Mouse (Mus musculus) heart, embryonic 10.5 days (tissue): Measurements from ENCODE around the gene Uvrag. TPM values are rescaled to one million over a fixed set of nuclear protein-coding genes. Genes with fewer than 3 reads are reported as not detected.
A peak's percentile ranks its signal among the peaks of the same experiment; 100 is the strongest.

Experiments used
- DNase-seq: peaks from one replicate; pipeline ENCODE4 v3.0.0-alpha.2; 2017; ENCODE audit warnings: low spot score
- H3K27ac ChIP-seq: fragments of 300-500 bp; sonication (generic); 2 replicates; pipeline ENCODE4 v1.5.1; 2016; ENCODE audit warnings: mild to moderate bottlenecking
- H3K27me3 ChIP-seq: fragments of 300-500 bp; sonication (generic); 2 replicates; pipeline ENCODE4 v1.6.1; 2016; ENCODE audit warnings: mild to moderate bottlenecking; ENCODE audit not compliant: poor library complexity, insufficient read depth, severe bottlenecking
- H3K36me3 ChIP-seq: fragments of 300-500 bp; sonication (generic); 2 replicates; pipeline ENCODE4 v1.6.1; 2016; ENCODE audit warnings: mild to moderate bottlenecking, moderate library complexity
- H3K4me1 ChIP-seq: fragments of 300-500 bp; sonication (generic); 2 replicates; pipeline ENCODE4 v1.6.1; 2016; ENCODE audit warnings: mild to moderate bottlenecking
- H3K4me3 ChIP-seq: fragments of 300-500 bp; sonication (generic); 2 replicates; pipeline ENCODE4 v1.5.1; 2016; ENCODE audit warnings: mild to moderate bottlenecking, moderate library complexity
- H3K9me3 ChIP-seq: fragments of 300-500 bp; sonication (generic); 2 replicates; pipeline ENCODE4 v1.6.1; 2016; ENCODE audit warnings: mild to moderate bottlenecking, moderate library complexity
- WGBS: fragments of 180-500 bp; shearing (Covaris S2); methylation state at CpG from one replicate; pipeline ENCODE4 v1.1.7; 2016; 5-methylcytosine and 5-hydroxymethylcytosine counted together
- polyA plus RNA-seq: library from polyadenylated mRNA; unstranded; fragments of >200 nt; fragmentation: Nextera tagmentation; extraction: Ambion mirVana; gene quantifications from 2 replicates; pipeline ENCODE4 v1.2.1, GENCODE M21; 2016

Gene Uvrag
- polyA plus RNA-seq, 1 experiment from 2014 or later, result 15.2 TPM

DNA sequence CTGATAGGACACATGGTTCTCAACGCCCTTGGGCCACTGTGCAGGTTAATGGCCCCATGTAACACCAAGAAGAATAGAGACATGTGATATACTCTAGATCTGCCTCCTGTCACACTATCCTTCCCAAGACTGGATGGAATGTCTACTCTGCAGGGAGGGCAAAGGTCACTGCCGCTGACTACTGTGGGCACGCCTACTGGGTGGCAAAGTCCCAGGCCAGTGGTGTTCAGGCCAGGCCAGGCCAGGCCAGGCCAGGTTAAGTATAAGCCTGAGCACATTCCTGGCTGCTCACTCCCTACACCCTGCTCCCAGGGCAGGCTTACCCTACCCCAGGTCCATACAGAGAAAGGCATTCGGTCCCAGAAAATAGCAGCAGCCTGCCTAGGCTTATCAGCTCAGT, 20.6 kb upstream of the Uvrag start:
- 18% methylated on average over 4 of the region's 4 CpGs for WGBS
- 0 out of 2 replicates have a peak, but pooled peaks cover 5% of the 10 kb centered on the region for H3K27me3 ChIP-seq
- H3K27ac ChIP-seq, result 0 out of 2 replicates have a peak overlapping the region, but pooled peaks have one; percentile 71
- no peak for DNase-seq
- H3K36me3 ChIP-seq, result no peaks in the 10 kb centered on the region
- no peak overlapping the region for H3K4me3 ChIP-seq
- no peaks in the 10 kb centered on the region for H3K9me3 ChIP-seq
- H3K4me1 ChIP-seq, result peaks cover 72% of the 10 kb centered on the region

DNA sequence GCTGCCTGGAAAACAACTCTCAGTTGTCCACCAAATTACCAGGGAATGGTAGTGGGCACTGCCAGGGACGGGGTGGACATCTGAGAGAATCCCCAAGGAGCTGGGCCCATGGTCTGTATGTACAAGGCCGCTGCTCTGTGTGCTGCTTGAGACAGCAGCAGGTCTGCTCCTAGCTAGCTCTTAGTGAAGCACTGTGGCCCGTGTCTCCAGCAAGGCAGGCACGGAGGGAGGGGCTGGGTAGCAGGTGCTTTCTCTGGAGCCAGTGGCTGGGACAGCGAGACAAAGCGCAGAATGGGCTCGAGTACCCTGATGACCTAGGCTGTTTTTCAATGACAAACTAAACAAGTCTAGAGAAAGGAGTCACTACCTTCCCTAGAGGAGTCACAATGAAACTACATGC, 20.1 kb upstream of the Uvrag start:
- H3K4me3 ChIP-seq, result no peak overlapping the region
- peaks cover 72% of the 10 kb centered on the region for H3K4me1 ChIP-seq
- peak overlapping the region; percentile 71; the same call in 1 of the 2 replicates for H3K27ac ChIP-seq
- H3K27me3 ChIP-seq, result 0 out of 2 replicates have a peak, but pooled peaks cover 5% of the 10 kb centered on the region
- H3K9me3 ChIP-seq, result no peaks in the 10 kb centered on the region
- 69% methylated on average over 7 of the region's 7 CpGs for WGBS
- no peaks in the 10 kb centered on the region for H3K36me3 ChIP-seq
- no peak for DNase-seq

DNA sequence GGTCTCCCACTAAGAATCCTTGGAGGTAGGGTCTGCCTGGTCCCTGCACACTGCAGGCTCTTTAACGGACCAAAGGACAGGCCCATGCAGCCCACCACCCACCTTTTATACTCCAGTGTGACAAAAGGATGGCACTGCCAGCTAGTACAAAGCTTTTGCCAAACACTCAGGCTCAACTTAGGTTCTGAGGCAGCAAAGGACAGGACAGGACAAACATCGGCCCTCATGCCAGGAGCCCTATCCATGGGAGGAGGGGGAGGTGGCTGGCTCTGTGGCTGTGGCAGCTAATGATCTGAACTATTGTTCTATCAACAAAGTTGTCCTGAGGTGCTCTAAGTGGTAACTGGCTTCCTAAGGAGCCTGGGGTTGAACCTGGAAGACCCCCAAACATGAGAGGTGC, 18.5 kb upstream of the Uvrag start:
- no peaks in the 10 kb centered on the region for H3K9me3 ChIP-seq
- 83% methylated on average over 2 of the region's 2 CpGs for WGBS
- no peak for DNase-seq
- H3K27me3 ChIP-seq, result 0 out of 2 replicates have a peak, but pooled peaks cover 5% of the 10 kb centered on the region
- H3K4me3 ChIP-seq, result no peak overlapping the region
- H3K4me1 ChIP-seq, result peaks cover 71% of the 10 kb centered on the region
- no peak overlapping the region for H3K27ac ChIP-seq
- no peaks in the 10 kb centered on the region for H3K36me3 ChIP-seq

DNA sequence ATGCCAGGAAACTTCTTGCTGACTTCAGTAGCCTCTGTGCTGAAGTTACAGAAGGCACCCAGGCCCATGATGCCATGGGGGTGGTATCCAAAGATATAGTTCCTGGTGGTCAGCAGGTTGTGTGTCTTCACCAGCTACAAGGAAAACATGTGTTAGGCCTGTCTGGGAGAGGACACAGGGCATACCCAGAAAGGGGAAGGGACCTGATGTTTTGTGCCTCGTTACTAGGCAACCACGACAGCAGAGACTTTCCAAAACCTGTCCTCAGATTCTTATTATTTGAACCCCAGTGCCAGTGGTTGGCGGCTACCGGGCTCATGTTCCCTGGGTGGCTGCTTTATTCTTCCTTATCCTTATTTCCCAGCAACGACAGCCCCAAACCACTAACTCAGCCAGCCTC, 18.0 kb upstream of the Uvrag start:
- H3K27ac ChIP-seq, result no peak overlapping the region
- peaks cover 75% of the 10 kb centered on the region for H3K4me1 ChIP-seq
- 0 out of 2 replicates have a peak, but pooled peaks cover 5% of the 10 kb centered on the region for H3K27me3 ChIP-seq
- no peaks in the 10 kb centered on the region for H3K9me3 ChIP-seq
- 67% methylated on average over 5 of the region's 5 CpGs for WGBS
- no peak for DNase-seq
- H3K4me3 ChIP-seq, result no peak overlapping the region
- no peaks in the 10 kb centered on the region for H3K36me3 ChIP-seq

DNA sequence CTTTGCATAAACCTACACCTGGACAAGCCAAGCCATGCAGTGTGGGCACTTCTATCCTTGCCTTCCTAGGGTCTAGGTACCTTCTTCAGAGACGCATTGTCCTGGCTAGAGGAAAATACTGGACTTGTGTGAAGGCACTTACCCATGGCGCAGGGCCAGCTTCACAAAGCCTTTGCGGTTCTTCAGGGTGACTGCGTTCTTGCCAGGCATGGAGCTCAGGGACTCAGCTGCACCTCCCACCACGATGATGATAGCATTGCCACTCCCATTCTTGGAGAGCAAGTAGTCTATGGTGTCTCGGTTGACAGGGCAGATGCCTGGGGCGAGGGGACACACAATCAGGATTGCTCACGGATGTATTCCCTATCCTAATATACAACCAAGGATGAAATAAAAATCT, 17.1 kb upstream of the Uvrag start:
- 82% methylated on average over 8 of the region's 8 CpGs for WGBS
- peaks cover 78% of the 10 kb centered on the region for H3K4me1 ChIP-seq
- no peaks in the 10 kb centered on the region for H3K9me3 ChIP-seq
- no peaks in the 10 kb centered on the region for H3K36me3 ChIP-seq
- H3K27me3 ChIP-seq, result no peaks in the 10 kb centered on the region
- H3K4me3 ChIP-seq, result no peak overlapping the region
- no peak overlapping the region for H3K27ac ChIP-seq
- DNase-seq, result no peak

DNA sequence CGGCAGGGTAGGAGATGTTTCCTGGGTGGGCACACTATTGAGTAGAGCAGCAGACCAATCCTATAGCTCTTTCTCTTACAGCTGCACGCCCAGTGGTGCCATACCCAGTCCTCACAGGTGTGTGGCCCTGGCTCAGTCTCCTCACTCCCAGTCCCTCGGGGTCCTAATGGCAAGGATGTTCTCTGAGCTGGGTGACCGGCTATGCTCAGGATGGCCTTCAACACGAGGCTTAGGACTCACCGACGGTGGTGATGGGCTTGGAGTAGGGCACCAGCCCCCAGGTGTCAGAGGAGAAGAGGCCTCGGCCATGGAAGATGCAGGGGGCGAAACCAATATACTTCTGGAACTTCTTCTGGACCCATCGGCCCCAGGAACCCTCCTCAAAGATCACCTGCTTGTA, 15.8 kb upstream of the Uvrag start:
- 79% methylated on average over 10 of the region's 10 CpGs for WGBS
- DNase-seq, result no peak

DNA sequence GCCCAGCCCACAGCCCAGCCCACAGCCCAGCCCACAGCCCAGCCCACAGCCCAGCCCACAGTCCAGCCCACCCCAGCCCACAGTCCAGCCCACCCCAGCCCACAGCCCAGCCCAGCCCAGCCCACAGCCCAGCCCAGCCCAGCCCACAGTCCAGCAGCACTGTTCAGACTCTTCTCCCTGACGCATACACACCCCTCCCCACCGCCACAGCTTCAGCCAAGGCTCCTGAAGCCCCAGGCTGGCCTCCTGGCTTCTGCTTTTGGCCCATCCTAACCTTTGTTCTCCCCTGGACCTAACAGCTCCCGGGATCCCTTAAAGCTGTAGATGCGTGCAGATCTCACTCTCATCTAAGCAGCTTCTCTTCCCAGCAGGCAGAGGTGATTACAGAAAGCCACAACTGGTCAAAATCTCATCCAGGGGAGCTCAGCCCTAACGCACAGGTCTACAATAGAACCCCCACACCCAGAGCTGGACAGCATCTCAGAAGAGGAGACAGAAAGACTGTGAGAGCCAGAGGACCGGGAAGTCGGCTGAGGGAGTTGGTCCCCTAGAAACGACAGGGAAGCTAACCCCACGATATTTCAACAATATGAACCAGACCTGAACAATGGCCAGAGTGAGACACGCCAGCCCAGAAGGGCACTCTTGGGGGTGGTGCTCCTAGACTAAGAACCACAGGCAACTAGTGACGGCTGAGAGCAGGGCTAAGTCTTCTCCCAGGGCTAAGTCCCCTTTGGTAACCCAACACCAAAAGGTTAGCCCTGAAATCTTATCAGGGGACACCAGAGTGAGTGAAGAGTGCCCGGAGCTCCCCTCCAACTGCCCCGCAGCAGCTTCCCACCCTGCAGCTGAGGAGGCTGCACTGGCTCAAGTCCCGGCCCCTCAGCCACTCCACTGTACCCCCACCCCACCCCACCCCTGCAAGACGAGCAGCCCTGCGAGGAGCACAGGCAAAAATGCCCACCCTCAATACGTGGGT, 14.7 kb upstream of the Uvrag start:
- H3K4me3 ChIP-seq, result peak overlapping the region; percentile 47
- peak overlapping the region; percentile 85 for H3K27ac ChIP-seq
- H3K27me3 ChIP-seq, result no peaks in the 10 kb centered on the region
- 6% methylated on average over 17 of the region's 17 CpGs for WGBS
- peaks cover 67% of the 10 kb centered on the region for H3K4me1 ChIP-seq
- peak; percentile 93 for DNase-seq
- H3K36me3 ChIP-seq, result no peaks in the 10 kb centered on the region
- H3K9me3 ChIP-seq, result no peaks in the 10 kb centered on the region

More for the DNA sequence above, 15.8 kb upstream of the Uvrag start:
- H3K27me3 ChIP-seq, result no peaks in the 10 kb centered on the region
- peaks cover 75% of the 10 kb centered on the region for H3K4me1 ChIP-seq
- no peaks in the 10 kb centered on the region for H3K36me3 ChIP-seq
- no peaks in the 10 kb centered on the region for H3K9me3 ChIP-seq
- H3K27ac ChIP-seq, result 0 out of 2 replicates have a peak overlapping the region, but pooled peaks have one; percentile 36
- no peak overlapping the region for H3K4me3 ChIP-seq

DNA sequence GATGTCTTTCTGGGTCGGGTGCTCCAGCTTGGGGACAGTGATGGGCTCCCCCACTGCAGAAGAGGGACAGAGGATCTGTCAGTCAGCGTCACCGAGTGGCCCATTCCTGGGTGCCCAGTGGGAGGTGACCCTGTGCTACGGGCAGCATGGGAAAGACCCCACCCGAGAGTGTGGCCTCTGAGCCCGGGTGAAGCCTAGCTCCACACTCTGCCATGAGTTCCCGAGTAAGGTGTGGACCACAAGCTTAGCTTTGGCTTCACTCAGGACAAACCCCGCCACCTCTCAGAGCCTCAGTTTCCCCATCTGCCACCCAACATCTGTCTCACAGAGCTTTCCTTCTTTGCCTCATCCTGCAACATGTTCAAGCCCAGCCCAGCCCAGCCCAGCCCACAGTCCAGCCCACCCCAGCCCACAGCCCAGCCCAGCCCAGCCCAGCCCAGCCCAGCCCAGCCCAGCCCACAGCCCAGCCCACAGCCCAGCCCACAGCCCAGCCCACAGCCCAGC, 13.8 kb upstream of the Uvrag start:
- DNase-seq, result peak; percentile 83
- H3K27ac ChIP-seq, result no peak overlapping the region
- H3K36me3 ChIP-seq, result no peaks in the 10 kb centered on the region

DNA sequence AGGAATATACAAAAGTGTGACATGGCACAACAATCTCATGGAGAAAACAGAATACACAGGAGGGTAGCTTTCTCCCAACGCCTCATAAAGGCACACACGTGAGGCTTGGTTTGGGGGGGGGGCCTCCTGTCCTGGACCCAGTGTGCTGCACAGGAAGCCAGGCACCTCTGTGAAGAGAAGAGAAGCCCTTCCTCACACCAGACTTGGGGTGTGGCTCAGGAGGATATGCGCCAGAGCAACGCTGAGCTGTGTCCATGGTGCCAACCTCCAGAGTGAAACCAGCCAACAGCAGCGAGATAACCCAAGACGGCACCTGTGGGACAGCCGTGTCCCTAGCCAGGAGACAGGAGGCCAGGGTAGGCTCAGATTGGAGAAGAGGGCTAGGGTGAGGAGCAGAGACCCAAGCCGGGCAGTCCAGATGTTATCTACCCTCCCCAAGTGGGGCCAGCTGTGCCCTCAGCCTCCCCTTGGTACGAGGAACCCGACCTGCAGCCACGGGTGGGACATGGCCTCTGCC, 12.8 kb upstream of the Uvrag start:
- Histone ChIP-seq H3K27ac (no peak overlapping the region), H3K36me3 (no peaks in the 10 kb centered on the region), H3K4me1 (peaks cover 52% of the 10 kb centered on the region), H3K27me3 (no peaks in the 10 kb centered on the region), H3K9me3 (no peaks in the 10 kb centered on the region), H3K4me3 (no peak overlapping the region)
- no peak for DNase-seq
- WGBS, result 90% methylated on average over 11 of the region's 11 CpGs

More for the DNA sequence above, 13.8 kb upstream of the Uvrag start:
- H3K4me3 ChIP-seq, result no peak overlapping the region; the same call in 1 of the 2 replicates
- H3K9me3 ChIP-seq, result no peaks in the 10 kb centered on the region
- no peaks in the 10 kb centered on the region for H3K27me3 ChIP-seq
- peaks cover 61% of the 10 kb centered on the region for H3K4me1 ChIP-seq
- WGBS, result 49% methylated on average over 8 of the region's 8 CpGs

DNA sequence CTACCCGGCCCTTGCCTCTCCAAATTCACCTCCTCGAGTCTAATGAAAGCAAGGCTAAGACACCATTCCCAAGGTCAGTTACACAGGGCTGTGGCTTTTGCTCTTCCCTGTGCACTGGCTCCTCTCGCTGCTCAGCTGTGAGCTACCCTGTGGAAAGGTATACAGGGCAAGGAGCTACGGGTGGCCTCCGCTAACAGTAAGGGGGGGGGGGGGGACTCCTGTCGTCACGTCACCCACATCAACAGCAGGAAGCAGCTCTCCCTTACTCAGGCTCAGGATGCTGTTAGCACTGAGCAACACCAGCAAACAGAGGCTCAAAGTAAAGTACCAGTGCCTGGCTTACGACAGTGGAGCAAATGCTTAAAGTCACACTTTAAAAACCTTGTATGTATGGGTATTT, 11.8 kb upstream of the Uvrag start:
- no peak for DNase-seq
- Histone ChIP-seq H3K4me3 (no peak overlapping the region), H3K27ac (no peak overlapping the region), H3K27me3 (no peaks in the 10 kb centered on the region), H3K36me3 (no peaks in the 10 kb centered on the region), H3K4me1 (peaks cover 44% of the 10 kb centered on the region), H3K9me3 (no peaks in the 10 kb centered on the region)
- 45% methylated on average over 8 of the region's 8 CpGs for WGBS

DNA sequence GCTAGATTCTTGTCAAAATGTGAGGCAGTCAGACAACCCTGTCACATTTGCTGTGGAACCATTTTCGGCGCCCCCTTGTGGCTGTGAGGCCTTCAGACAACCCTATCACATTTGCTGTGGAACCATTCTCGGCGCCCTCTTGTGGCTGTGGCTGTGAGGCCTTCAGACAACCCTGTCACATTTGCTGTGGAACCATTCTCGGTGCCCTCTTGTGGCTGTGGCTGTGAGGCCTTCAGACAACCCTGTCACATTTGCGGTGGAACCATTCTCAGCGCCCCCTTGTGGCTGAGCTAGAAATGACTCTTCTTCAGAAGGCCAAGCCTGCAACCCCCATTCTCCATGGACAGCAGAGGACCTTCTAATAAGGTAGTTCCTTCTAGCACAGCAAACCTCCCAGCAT, 10.4 kb upstream of the Uvrag start:
- Histone ChIP-seq H3K36me3 (no peaks in the 10 kb centered on the region), H3K4me3 (no peak overlapping the region), H3K27me3 (no peaks in the 10 kb centered on the region), H3K9me3 (no peaks in the 10 kb centered on the region), H3K4me1 (peaks cover 38% of the 10 kb centered on the region), H3K27ac (0 out of 2 replicates have a peak overlapping the region, but pooled peaks have one; percentile 16)
- DNase-seq, result peak; percentile 98
- WGBS, result 6% methylated on average over 7 of the region's 7 CpGs

DNA sequence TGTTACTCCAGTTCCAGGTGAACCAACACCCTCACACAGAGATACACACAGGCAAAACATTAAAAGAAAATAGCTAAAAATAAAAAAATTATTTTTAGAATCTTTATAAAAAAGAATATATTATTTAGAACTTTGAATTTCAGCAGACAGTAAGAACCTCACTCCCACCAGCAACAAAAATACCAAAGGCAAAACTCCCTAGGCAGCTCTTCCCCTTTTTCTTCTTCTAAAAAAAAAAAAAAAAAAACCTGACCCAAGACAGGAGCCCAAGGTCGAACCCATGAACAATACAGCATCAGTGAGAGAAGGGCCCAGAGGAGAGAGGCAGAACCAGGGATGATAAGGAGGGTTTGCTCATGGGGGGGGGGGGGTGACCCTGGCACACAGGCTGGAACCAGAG, 8.1 kb upstream of the Uvrag start:
- H3K4me1 ChIP-seq, result peaks cover 43% of the 10 kb centered on the region
- H3K27me3 ChIP-seq, result no peaks in the 10 kb centered on the region
- no peak for DNase-seq
- no peak overlapping the region for H3K4me3 ChIP-seq
- no peaks in the 10 kb centered on the region for H3K9me3 ChIP-seq
- no peak overlapping the region for H3K27ac ChIP-seq
- no peaks in the 10 kb centered on the region for H3K36me3 ChIP-seq
- 54% methylated on average over 1 of the region's 1 CpGs for WGBS

DNA sequence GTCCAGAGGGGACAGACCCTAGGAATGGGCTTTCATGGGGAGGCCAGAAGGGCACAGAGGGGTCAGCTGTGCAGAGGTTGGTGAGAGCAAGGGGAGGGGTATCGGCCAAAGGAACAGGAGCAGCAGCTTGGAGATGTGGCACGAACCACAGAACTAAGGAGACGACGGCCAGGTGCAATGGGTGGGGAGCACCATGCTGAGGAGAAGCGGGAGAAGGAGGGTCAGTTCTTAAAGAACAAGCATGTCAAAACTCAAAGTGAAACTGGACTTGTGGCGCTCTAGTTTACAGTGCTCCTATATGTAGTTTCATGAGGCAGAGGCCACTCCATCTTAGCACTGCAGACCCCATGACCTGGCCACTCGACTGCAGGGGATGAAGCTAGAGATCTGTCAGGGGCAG, 6.6 kb upstream of the Uvrag start:
- peaks cover 34% of the 10 kb centered on the region for H3K4me1 ChIP-seq
- H3K36me3 ChIP-seq, result no peaks in the 10 kb centered on the region
- no peak overlapping the region for H3K4me3 ChIP-seq
- no peak overlapping the region for H3K27ac ChIP-seq
- H3K27me3 ChIP-seq, result no peaks in the 10 kb centered on the region
- 79% methylated on average over 7 of the region's 7 CpGs for WGBS
- DNase-seq, result no peak
- no peaks in the 10 kb centered on the region for H3K9me3 ChIP-seq
